Mouse (Mus musculus): ENCODE data around the gene Gm20547. TPM values are rescaled to one million over a fixed set of nuclear protein-coding genes. Genes with fewer than 3 reads are reported as not detected.

The Gm20547 gene
- 0.14 TPM in 1 of 2 replicates, not detected in the other for polyA plus RNA-seq (2016; fragmentation: Nextera tagmentation; extraction: Ambion mirVana)

- Histone ChIP-seq H3K9me3 (no peaks in the 10 kb centered on the region), H3K4me3 (peak within 1 kb of the TSS; percentile 1; the same call in 1 of the 2 replicates), H3K27ac (no peak within 1 kb of the TSS), H3K27me3 (ENCODE audit: insufficient read depth, poor library complexity, severe bottlenecking) (peaks cover 26% of the 10 kb centered on the region), H3K36me3 (no peaks in the 10 kb centered on the region), H3K4me1 (replicated peaks) (peaks cover 13% of the 10 kb centered on the region)
- 9% methylated on average over 15 of the region's 15 CpGs for WGBS
- DNase-seq (ENCODE audit: low spot score) = no peak
Measured at GRCm38 (mm10) chr17:34881683-34882310, at the start of gene Gm20547. Gene Gm20547 (minus strand): TSS chr17:34882042.

- peak within 1 kb of the TSS; percentile 68 for H3K4me3 ChIP-seq
- peak; percentile 98 for DNase-seq (ENCODE audit: low spot score)
- no peaks in the 10 kb centered on the region for H3K27me3 ChIP-seq (ENCODE audit: insufficient read depth, poor library complexity, severe bottlenecking)
- peaks cover 31% of the 10 kb centered on the region for H3K4me1 ChIP-seq (replicated peaks)
- WGBS = under 1% methylated on average over 38 of the region's 38 CpGs
- H3K27ac ChIP-seq = peak within 1 kb of the TSS; percentile 86
- no peaks in the 10 kb centered on the region for H3K9me3 ChIP-seq
- H3K36me3 ChIP-seq = peaks cover 15% of the 10 kb centered on the region
Measured at GRCm38 (mm10) chr17:34931061-34931734, 49.4 kb upstream of the Gm20547 start, which contains the start of gene Neu1. Gene Neu1 (plus strand): TSS chr17:34931253.

- no peaks in the 10 kb centered on the region for H3K36me3 ChIP-seq
- H3K27me3 ChIP-seq (ENCODE audit: insufficient read depth, poor library complexity, severe bottlenecking) = no peaks in the 10 kb centered on the region
- H3K27ac ChIP-seq = no peak overlapping the region
- no peaks in the 10 kb centered on the region for H3K9me3 ChIP-seq
- peaks cover 16% of the 10 kb centered on the region for H3K4me1 ChIP-seq (replicated peaks)
- WGBS = 78% methylated on average over 4 of the region's 4 CpGs
- no peak for DNase-seq (ENCODE audit: low spot score)
- no peak overlapping the region for H3K4me3 ChIP-seq
Measured at GRCm38 (mm10) chr17:34928841-34929240, 47.0 kb upstream of the Gm20547 start.

- no peaks in the 10 kb centered on the region for H3K36me3 ChIP-seq
- H3K4me1 ChIP-seq (replicated peaks) = peaks cover 14% of the 10 kb centered on the region
- no peaks in the 10 kb centered on the region for H3K27me3 ChIP-seq (ENCODE audit: insufficient read depth, poor library complexity, severe bottlenecking)
- no peak for DNase-seq (ENCODE audit: low spot score)
- WGBS = 88% methylated on average over 18 of the region's 18 CpGs
- no peak overlapping the region for H3K4me3 ChIP-seq
- H3K27ac ChIP-seq = no peak overlapping the region
- H3K9me3 ChIP-seq = no peaks in the 10 kb centered on the region
Measured at GRCm38 (mm10) chr17:34927306-34928019, 45.6 kb upstream of the Gm20547 start.

- H3K27ac ChIP-seq = no peak overlapping the region
- H3K36me3 ChIP-seq = no peaks in the 10 kb centered on the region
- H3K4me3 ChIP-seq = no peak overlapping the region
- H3K4me1 ChIP-seq (replicated peaks) = no peaks in the 10 kb centered on the region
- 73% methylated on average over 5 of the region's 5 CpGs for WGBS
- H3K27me3 ChIP-seq (ENCODE audit: insufficient read depth, poor library complexity, severe bottlenecking) = no peaks in the 10 kb centered on the region
- no peaks in the 10 kb centered on the region for H3K9me3 ChIP-seq
- DNase-seq (ENCODE audit: low spot score) = no peak
Measured at GRCm38 (mm10) chr17:34924258-34924657, 42.4 kb upstream of the Gm20547 start.

- DNase-seq (ENCODE audit: low spot score) = no peak
- peak overlapping the region; percentile 2; the same call in 1 of the 2 replicates for H3K4me3 ChIP-seq
- H3K27me3 ChIP-seq (ENCODE audit: insufficient read depth, poor library complexity, severe bottlenecking) = no peaks in the 10 kb centered on the region
- no peaks in the 10 kb centered on the region for H3K36me3 ChIP-seq
- no peaks in the 10 kb centered on the region for H3K4me1 ChIP-seq (replicated peaks)
- no peaks in the 10 kb centered on the region for H3K9me3 ChIP-seq
- WGBS = 51% methylated on average over 6 of the region's 6 CpGs
- H3K27ac ChIP-seq = no peak overlapping the region
Measured at GRCm38 (mm10) chr17:34922939-34923338, 41.1 kb upstream of the Gm20547 start.

- Histone ChIP-seq H3K27ac (no peak overlapping the region), H3K9me3 (no peaks in the 10 kb centered on the region), H3K4me1 (replicated peaks) (peaks cover 22% of the 10 kb centered on the region), H3K4me3 (no peak overlapping the region), H3K27me3 (ENCODE audit: insufficient read depth, poor library complexity, severe bottlenecking) (no peaks in the 10 kb centered on the region), H3K36me3 (peaks cover 25% of the 10 kb centered on the region)
- WGBS = 82% methylated on average over 9 of the region's 9 CpGs
- no peak for DNase-seq (ENCODE audit: low spot score)
Measured at GRCm38 (mm10) chr17:34917188-34917587, 35.3 kb upstream of the Gm20547 start.

GRCm38 (mm10) chr17:34916316-34916715, 34.5 kb upstream of the Gm20547 start:
- Histone ChIP-seq H3K27ac (no peak overlapping the region), H3K27me3 (ENCODE audit: insufficient read depth, poor library complexity, severe bottlenecking) (no peaks in the 10 kb centered on the region), H3K9me3 (no peaks in the 10 kb centered on the region), H3K4me1 (replicated peaks) (peaks cover 22% of the 10 kb centered on the region), H3K4me3 (no peak overlapping the region), H3K36me3 (peaks cover 34% of the 10 kb centered on the region)
- 87% methylated on average over 5 of the region's 5 CpGs for WGBS
- DNase-seq (ENCODE audit: low spot score) = no peak

- WGBS = 22% methylated on average over 11 of the region's 11 CpGs
- no peaks in the 10 kb centered on the region for H3K9me3 ChIP-seq
- peaks cover 22% of the 10 kb centered on the region for H3K4me1 ChIP-seq (replicated peaks)
- H3K4me3 ChIP-seq = peak overlapping the region; percentile 14; the same call in 1 of the 2 replicates
- H3K36me3 ChIP-seq = peaks cover 43% of the 10 kb centered on the region
- no peaks in the 10 kb centered on the region for H3K27me3 ChIP-seq (ENCODE audit: insufficient read depth, poor library complexity, severe bottlenecking)
- peak overlapping the region; percentile 30 for H3K27ac ChIP-seq
- DNase-seq (ENCODE audit: low spot score) = peak; percentile 34
Measured at GRCm38 (mm10) chr17:34915410-34915831, 33.6 kb upstream of the Gm20547 start.

- Histone ChIP-seq H3K36me3 (peaks cover 56% of the 10 kb centered on the region), H3K27ac (no peak within 1 kb of the TSS)
- 39% methylated on average over 18 of the region's 18 CpGs for WGBS
Measured at GRCm38 (mm10) chr17:34913930-34914665, 32.3 kb upstream of the Gm20547 start, which contains the start of gene Slc44a4. Gene Slc44a4 (plus strand): TSS chr17:34914466.

GRCm38 (mm10) chr17:34911945-34912351, 30.1 kb upstream of the Gm20547 start:
- H3K27me3 ChIP-seq (ENCODE audit: insufficient read depth, poor library complexity, severe bottlenecking) = no peaks in the 10 kb centered on the region
- peak; percentile 73 for DNase-seq (ENCODE audit: low spot score)
- WGBS = 48% methylated on average over 5 of the region's 5 CpGs
- H3K4me3 ChIP-seq = no peak overlapping the region
- H3K27ac ChIP-seq = no peak overlapping the region
- H3K4me1 ChIP-seq (replicated peaks) = peaks cover 22% of the 10 kb centered on the region
- peaks cover 78% of the 10 kb centered on the region for H3K36me3 ChIP-seq
- H3K9me3 ChIP-seq = no peaks in the 10 kb centered on the region

More at GRCm38 (mm10) chr17:34913930-34914665, 32.3 kb upstream of the Gm20547 start, which contains the start of gene Slc44a4:
- Histone ChIP-seq H3K4me1 (replicated peaks) (peaks cover 22% of the 10 kb centered on the region), H3K4me3 (peak within 1 kb of the TSS; percentile 14), H3K9me3 (no peaks in the 10 kb centered on the region), H3K27me3 (ENCODE audit: insufficient read depth, poor library complexity, severe bottlenecking) (no peaks in the 10 kb centered on the region)
- no peak for DNase-seq (ENCODE audit: low spot score)

GRCm38 (mm10) chr17:34910982-34911381, 29.1 kb upstream of the Gm20547 start:
- Histone ChIP-seq H3K4me1 (replicated peaks) (peaks cover 22% of the 10 kb centered on the region), H3K36me3 (peaks cover 87% of the 10 kb centered on the region), H3K27ac (no peak overlapping the region), H3K4me3 (0 out of 2 replicates have a peak overlapping the region, but pooled peaks have one; percentile 9), H3K9me3 (no peaks in the 10 kb centered on the region), H3K27me3 (ENCODE audit: insufficient read depth, poor library complexity, severe bottlenecking) (no peaks in the 10 kb centered on the region)
- DNase-seq (ENCODE audit: low spot score) = no peak
- 90% methylated on average over 10 of the region's 10 CpGs for WGBS

Measured in hindbrain, embryonic 10.5 days (tissue).